In genomic region chr7:78868731-78869130, GRCm38 (mm10) we compare ENCODE assay signal across 12 mouse cellular contexts.
"Had no signal": no experiment of that assay in that cellular context is flagged by ENCODE, and none has a peak within 500 bp of the region (broad histone marks: within the 10 kb centered on the region; RNA-seq: fewer than 3 reads in every experiment).

No protein-coding gene starts in this region.

- H3K27ac ChIP-seq: limb, embryonic 10.5 days; liver, embryonic 15.5 days; midbrain, embryonic 13.5 days; neural tube, embryonic 15.5 days had no signal

- H3K9ac ChIP-seq: liver, embryonic 15.5 days; midbrain, embryonic 13.5 days; neural tube, embryonic 15.5 days had no signal

- ATAC-seq: lung, postnatal 0 days; midbrain, embryonic 13.5 days had no signal

- H3K27me3 ChIP-seq: liver, embryonic 15.5 days; midbrain, embryonic 13.5 days; neural tube, embryonic 15.5 days had no signal

- H3K4me3 ChIP-seq: limb, embryonic 10.5 days; liver, embryonic 15.5 days; midbrain, embryonic 13.5 days; neural tube, embryonic 15.5 days had no signal

- H3K9me3 ChIP-seq: limb, embryonic 10.5 days; liver, embryonic 15.5 days; midbrain, embryonic 13.5 days; neural tube, embryonic 15.5 days had no signal

- DNase-seq: kidney, adult 9 months; kidney, postnatal 25 days; lung, adult 2 months; lung, postnatal 36 days; right cerebral cortex, adult 18-20 months; right cerebral cortex, postnatal 25 days had no signal

- H3K4me1 ChIP-seq: neural tube, embryonic 15.5 days had no signal

- H3K36me3 ChIP-seq: limb, embryonic 10.5 days; liver, embryonic 15.5 days; midbrain, embryonic 13.5 days; neural tube, embryonic 15.5 days had no signal

- H3K4me2 ChIP-seq: liver, embryonic 11.5 days; liver, embryonic 15.5 days; midbrain, embryonic 13.5 days; neural tube, embryonic 15.5 days had no signal
